Mouse (Mus musculus) heart, postnatal 14 days (tissue): ENCODE measurements around the gene Ndst2. TPM values are rescaled to one million over a fixed set of nuclear protein-coding genes. Genes with fewer than 3 reads are reported as not detected.
"Not testable (repeated sequence)": the region's sequence is repeated elsewhere in the genome, so short reads cannot be mapped to it uniquely, and the experiment has no call there.

Experiments used
- DNase-seq, 2 experiments: peaks; one replicate each; pipeline ENCODE4 v3.0.0; 2021 to 2022
- intact Hi-C: fragments of 180-260 bp; cut with DNase I; formaldehyde crosslinking; loops from one replicate; pipeline ENCODE4 v1.15.1; 2025
- total RNA-seq, 2 experiments: library from RNA; stranded (reverse); gene quantifications; 2 replicates each; pipeline ENCODE4 v1.2.3; 2021

Ndst2 gene
- total RNA-seq, 2 experiments from 2014 or later: 13.6 to 15.4 TPM

DNA sequence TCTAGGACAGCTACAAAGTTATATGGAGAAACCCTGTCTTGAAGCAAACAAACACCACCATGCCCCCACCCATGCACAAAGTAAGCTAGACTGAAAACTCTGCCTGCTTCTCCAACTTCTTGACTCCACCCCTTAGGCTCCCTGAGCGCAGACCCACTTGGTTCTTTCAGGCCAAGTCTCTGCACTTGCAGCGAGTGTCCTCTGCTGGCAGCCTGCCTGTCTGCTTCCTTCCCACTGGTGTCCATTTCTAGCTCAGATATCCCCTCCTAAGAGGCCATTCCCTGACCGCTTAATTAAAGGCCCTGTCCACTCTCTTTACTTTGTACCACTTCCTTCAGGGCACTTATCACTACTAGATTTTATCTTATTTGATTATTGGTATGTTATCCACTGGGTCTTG, 9.3 kb upstream of the Ndst2 start:
- peak; percentile 42 to 50 for DNase-seq
- intact Hi-C loops: no loop called here

DNA sequence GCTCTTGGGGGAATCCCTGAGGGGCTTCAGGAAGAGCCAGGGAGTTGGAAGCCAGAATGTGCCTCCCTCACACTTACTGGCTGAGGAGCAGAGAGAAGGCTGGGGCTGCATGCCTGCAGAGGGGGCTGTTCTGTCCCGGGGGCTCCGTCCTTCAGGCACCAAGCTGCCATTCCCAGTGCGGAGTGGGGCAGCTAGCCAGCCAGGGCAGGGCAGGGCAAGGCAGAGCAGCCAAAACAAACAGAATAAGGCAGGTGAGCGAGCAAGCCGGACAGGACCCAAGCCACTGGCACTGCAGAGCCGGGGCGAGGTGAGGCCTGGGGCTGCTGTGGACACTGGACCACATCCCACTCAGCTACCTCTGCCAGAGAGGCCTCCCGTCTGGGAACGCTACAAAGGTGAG, 6.9 kb upstream of the Ndst2 start:
- no peak for DNase-seq
- intact Hi-C loops: no loop called here

DNA sequence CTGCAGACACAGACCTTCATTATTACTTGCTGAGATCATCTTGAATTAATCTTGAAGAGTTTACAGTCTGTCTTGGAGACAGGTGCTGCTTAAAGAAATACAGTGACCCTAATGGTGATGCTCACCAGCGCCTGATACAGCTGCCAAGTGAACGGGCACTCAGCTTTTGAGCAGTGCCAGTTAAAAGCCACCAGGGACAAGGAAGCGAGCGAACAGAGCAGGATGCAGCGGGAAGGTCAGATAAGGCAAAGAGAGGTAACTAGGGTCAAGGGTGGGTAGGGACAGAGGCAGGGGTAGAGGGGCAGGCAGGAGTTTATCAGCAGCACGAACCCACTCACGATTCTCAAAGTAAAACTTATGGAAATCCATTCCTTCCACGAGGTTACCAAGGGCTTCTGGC, 4.1 kb upstream of the Ndst2 start:
- DNase-seq: no peak
- intact Hi-C loops: loop anchor here (2.0 kb wide), 1 partner anchor 24 kb away; no protein-coding TSS in a partner anchor

DNA sequence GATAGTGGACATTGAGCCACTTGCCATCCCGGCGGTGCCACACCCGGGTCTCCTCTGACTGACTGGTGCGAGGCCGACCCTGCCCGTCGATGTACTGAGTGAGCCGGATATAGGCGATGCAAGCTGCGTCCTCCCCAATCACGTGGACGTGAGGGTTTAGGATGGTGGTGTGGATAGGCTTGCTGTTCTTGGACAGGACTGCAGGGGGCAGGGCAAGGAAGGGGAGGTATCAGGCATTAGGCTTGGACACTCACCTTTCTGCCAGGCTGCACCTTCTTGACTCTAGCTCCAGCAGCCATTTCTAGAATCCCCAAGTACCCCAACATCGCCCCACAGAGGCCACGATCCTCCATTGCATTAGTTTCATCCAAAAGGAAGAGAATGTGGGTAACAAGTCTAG, 2.9 kb upstream of the Ndst2 start:
- peak; percentile 63 to 70 for DNase-seq
- intact Hi-C loops: no loop called here

DNA sequence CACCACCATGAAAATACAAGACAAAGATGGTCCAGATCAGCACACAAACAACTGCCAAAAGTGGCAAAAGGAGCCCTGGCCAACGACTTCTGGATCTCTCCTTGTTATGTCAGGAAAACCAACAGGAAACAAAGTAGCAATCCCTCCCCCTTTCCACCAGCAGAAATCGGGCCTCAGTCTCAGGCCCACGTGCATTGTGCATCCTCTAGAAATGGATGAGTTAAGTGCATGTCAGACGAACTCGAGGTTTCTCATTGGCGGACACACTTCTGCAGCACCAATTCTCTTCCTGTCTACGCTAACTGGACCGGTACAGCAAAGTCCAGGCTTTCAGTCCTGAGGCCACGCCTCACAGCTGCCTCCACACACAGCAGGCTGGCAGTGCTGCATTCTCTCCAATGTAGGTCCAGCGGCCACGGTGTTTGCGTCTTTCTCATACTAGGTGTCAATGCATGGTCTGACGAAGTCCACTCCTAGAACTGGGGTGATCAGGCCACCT, 1.6 kb upstream of the Ndst2 start:
- intact Hi-C loops: no loop called here
- no peak for DNase-seq

DNA sequence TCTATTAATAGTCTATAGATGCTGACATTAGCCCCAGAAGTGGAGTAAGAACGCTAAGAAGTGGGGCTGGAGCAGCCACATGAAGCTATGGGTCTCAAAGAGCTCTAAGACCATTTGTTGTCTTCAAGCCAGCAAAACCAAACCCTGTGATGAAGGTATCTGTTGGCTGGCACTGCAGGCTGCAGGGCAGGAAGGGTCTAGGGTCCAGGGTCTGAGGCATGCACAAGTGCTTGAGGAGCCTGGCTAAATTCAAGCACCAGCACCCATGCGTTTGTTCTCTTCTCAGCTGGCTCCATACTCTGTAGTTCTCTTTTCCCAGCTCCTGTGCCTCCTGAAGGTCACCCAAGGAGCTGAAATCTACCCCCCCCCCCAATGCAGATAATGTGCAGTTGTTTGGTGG, 690 bp upstream of the Ndst2 start:
- no peak for DNase-seq
- intact Hi-C loops: no loop called here

DNA sequence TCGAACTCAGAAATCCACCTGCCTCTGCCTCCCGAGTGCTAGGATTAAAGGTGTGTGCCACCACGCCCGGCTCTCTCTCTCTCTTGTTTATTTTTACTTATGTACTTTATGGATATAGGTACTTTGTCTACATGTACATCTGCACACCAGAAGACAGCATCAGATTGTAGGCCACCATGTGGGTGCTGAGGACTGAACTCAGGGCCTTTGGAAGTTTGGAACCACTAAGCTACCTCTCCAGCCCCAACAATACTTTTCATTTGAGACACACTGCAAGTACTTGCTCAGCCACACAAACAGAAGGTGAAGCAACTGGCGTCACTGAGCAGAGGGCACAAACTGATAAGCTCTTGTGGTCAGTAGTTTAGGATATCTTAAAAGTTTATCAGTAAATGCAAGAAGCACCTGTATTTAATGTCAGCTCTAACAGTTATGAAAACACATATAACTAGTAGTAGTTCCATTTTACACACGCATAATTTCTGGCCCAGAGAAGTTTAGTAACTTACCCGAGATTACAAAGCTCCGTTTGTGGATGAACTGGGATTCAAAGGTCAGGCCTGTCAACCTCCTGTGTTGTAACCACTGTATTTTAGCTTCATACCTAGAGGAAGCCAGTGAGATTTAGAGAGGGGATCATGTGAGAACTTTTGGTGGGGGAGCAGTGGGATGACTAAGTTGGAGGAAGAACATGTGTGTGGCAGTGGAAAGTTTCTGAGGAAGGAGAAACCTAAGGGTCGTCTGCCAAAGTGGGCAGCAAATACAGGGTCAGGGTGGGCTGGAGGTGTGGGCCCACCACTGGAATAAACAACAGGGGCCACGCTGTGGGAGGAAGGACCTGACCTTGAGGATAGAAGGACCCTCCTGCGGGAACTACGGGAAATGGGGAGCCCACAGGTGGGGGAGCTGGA, 1.1 kb downstream of the Ndst2 start:
- intact Hi-C loops: no loop called here

DNA sequence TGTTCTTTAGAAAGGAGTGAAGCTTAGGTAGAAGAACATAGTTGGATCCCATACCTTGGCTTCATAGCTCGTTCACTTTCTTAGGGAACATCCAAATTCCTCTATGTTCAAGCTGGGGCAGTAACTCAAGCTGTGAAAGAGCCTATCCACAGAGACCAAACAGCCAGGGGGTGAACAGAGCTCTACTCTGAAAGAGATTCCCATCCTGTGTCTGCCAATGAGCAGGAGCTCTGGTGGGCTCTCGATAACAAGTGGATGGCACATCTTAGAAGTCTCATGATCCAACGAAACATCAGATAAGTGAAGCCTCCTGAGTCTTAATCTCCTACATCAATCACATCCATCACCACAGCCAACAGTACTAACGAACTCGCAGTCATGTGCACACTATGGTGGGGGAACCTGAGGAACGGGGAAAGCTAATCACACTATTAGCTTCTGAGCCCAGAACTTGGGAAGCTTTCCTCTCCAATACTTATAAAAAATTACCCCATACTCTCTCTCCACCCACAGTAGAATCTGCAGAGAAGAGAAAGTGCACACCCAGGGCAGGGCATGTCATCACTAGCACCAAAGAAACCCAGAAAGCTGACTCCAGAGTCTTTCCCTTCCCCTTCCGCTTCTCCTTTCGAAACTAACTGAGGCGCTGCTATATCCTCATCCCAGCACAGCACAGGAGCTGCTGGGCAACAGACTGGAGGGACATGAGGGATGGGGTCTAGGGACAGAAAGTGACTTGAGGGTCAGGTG, 3.3 kb downstream of the Ndst2 start:
- intact Hi-C loops: no loop called here
- DNase-seq: no peak

More for the DNA sequence above, 1.1 kb downstream of the Ndst2 start:
- no peak for DNase-seq

DNA sequence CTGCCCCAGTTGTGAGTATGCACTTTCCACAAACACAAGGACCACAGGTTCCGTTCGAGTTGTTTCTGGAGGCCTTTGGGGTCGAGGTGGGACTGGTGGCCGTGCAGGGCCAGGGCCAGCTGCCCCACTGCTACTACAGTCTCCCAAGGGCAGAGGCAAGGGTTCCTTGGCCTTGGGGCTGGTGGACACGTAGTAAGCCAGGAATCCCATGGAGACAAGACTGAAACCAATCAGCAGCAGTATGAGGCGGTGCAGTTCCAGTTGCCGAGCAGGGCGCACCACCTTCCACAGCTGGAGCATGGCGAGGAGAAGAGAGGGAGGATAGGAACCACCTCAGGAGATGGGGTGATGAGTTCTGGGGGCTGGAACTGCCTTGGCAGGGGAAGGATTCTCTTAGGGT, 4.5 kb downstream of the Ndst2 start:
- DNase-seq: no peak
- intact Hi-C loops: no loop called here

DNA sequence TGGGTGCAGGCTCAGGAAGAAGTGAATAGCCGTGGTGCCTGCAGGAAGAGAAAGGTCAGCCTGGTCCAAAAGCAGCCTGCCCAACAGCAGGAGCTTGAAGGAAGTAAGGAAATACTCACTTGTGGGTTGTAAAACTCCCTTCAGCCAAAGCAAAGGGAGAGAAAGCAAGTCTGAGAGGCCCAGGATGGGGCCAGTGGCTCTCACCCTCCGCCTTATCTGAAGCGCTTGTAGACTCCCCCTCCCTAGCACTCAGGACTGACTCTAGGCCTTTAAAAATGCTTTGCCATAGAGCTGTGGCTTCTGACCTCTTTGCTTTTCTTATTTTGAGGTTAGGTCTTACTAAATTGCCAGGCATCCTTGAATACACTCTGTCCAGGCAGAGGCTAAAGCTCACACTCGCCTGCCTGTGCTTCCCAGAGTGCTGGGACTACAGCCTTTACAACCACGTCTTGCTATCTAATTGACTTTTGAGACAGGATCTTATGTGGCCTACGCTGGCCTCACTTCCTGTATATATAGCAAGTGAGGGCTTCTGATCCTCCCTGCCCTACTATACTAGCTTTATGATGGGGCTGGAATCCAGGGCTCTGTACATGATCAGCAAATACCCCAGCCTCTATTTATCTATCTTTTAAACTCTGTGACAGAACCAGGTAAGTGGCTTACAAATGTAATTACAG, 8.6 kb downstream of the Ndst2 start:
- no peak for DNase-seq
- intact Hi-C loops: loop anchor here (2.0 kb wide), 1 partner anchor 13 kb away; no protein-coding TSS in a partner anchor

DNA sequence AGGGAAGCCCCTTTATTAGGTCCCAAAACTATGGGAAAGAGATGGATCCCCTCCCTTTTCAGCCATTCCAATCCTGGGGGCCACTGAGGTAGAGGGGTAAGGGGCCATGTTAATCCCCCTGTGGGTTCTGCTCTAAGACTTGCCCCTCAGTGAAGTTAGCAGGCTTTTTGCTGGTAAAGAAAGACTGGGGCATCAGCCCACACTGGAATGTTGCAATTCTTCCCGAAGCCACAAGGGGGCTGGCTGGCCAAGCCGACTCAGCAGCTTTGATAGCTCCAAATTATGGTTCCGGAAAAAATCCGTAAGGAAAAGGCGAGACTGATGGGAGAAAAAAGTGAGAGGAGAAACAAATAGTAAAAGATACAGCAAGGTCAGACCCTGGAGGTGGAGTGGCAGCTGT, 10.3 kb downstream of the Ndst2 start:
- peak; percentile 67 to 82 for DNase-seq
- intact Hi-C loops: loop anchor here (5.0 kb wide), 2 partner anchors 148 to 1108 kb away; no protein-coding TSS in a partner anchor

DNA sequence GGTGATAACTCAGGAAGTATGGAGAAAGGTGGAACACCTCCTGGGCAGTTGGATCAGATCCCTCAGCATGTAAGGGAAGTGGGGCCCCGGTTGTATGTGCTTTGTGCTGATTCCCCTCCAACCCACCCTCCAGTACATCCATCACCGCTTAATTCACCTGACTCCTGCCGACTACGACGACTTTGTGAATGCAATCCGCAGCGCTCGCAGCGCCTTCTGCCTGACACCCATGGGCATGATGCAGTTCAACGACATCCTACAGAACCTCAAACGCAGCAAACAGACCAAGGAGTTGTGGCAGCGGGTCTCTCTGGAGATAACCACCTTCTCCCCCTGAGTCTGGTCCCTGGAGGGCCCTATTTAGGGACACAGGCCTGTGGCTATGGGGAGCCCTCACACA, 11.4 kb downstream of the Ndst2 start:
- intact Hi-C loops: loop anchor here (5.0 kb wide), 2 partner anchors 149 to 1109 kb away; no protein-coding TSS in a partner anchor
- DNase-seq: no peak

DNA sequence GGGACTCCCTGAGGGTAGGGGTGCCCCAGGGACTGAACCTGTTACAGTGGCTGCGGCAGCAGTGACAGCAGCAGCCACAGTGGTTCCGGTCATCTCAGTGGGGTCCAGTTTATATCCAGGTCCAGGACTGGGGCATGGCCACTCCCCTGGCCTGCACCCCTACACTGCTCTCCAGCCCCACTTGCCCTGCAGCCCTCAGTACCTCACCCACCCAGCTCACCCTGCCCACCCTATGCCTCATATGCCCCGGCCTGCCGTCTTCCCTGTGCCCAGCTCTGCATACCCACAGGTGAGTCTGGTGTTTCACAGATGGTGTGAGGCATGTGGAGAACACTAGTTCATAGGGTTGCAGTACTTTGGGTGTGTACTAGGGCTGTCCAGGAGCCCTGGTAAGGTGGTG, 13.0 kb downstream of the Ndst2 start:
- no peak for DNase-seq
- intact Hi-C loops: loop anchor here (5.0 kb wide), 2 partner anchors 151 to 1111 kb away; no protein-coding TSS in a partner anchor

DNA sequence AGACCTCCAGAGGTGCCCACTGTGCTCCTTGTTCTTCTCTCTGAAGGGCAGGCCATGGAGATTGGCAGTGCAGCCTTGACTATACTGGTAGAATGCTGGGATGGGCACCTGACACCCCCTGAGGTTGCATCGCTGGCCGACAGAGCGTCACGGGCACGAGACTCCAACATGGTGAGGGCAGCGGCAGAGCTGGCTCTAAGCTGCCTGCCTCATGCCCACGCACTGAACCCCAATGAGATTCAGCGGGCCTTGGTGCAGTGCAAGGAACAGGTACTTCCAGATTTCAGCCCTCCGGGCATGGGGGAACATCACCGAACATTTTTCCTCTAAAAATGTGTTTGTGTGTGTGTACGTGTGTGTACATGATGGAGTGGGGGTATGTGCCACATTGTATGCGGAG, 14.6 kb downstream of the Ndst2 start:
- DNase-seq: no peak
- intact Hi-C loops: loop anchor here (5.0 kb wide), 2 partner anchors 153 to 1113 kb away; no protein-coding TSS in a partner anchor

DNA sequence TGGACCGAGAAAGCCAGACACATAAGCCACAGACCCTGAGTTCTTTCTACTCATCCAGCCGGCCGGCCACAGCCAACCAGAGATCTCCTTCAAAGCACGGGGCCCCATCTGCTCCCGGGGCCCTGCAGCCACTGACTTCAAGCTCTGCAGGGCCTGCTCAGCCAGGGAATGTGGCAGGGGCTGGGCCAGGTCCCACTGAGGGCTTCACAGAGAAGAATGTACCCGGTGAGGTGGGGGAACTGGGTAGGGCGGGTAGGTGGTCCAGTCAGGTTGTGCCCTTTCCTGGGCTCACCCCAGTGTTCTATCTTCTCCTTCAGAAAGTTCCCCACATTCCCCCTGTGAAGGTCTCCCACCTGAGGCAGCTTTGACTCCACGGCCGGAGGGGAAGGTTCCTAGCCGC, 15.9 kb downstream of the Ndst2 start:
- no peak for DNase-seq
- intact Hi-C loops: no loop called here

DNA sequence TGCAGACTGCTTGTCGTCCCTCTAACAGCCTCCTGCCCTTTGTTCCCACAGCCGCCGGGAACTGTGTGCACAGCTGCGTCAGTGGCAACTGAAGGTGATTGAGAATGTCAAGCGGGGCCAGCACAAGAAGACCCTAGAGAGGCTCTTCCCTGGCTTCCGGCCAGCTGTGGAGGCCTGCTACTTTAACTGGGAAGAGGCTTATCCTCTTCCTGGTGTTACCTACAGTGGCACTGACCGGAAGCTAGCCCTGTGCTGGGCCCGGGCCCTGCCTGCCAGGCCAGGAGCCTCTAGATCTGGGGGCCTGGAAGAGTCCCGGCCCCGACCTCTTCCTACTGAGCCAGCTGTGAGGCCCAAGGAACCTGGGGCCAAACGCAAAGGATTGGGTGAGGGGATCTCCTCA, 20.5 kb downstream of the Ndst2 start:
- intact Hi-C loops: loop anchor here (2.0 kb wide), 1 partner anchor 13 kb away; no protein-coding TSS in a partner anchor
- no peak for DNase-seq

DNA sequence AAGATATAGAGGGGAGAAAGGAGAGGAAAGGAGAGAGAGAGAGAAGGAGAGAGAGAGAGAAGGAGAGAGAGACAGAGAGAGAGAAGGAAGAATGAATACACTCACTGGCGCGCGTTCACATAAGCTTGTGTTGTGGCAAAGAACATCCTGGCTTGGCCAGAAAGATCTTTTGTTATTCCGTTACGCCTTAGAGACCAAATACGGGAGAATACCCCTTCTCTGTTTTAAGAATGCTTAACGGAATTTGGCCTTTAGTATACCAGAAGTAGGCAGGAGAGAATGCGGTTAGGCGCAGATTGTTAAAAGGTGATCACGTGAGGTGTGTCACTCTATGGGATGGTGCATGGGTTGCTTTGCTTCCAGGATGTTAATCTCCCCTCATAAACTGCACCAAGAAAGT, 26.1 kb downstream of the Ndst2 start:
- DNase-seq: no peak
- intact Hi-C loops: no loop called here

DNA sequence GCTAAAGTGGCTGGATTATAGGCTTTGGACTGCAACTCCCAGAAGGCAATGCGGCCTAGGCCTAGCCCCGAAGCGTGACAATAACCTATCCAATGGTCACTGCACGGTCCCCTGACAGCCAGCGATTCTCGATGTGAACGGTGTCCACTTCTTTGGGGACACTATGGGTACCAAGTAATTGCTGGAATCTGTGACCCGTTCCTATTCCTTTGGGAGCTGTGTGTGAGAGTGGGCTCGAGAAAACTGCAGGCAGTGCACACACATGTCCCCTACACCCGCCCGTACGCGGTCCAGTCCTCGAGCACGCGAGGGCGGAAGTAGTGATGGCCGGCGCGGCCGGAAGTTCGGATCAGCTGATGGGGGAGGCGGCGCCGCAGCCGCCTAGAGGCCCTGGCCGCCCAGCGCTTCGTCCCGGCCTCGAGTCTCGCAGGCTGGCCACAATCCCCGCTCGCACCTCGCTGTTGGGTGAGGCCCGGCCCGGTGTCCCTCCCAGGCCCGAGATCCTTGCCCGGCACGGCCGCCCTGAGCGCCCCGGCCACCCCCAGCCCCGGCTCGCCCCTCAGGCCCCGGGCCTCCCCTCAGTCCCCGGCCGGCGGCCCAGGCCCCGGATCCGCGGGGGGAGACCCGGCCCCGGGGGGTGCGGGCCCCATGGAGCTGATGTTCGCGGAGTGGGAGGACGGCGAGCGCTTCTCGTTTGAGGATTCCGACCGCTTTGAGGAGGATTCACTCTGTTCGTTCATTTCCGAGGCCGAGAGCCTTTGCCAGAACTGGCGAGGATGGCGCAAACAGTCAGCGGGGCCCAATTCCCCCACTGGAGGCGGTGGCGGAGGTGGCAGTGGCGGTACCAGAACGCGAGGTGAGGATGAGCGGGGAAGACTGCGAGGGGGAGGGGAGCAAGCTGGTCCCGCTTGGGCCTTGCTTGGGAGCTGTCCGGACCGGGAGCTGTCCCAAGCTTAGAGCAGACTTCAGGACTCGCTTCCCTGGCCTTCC, 26.9 kb downstream of the Ndst2 start, which contains the start of gene Zswim8:
Gene Zswim8 (plus strand): TSS at position 352 of the 990 bp plus-strand sequence.
- intact Hi-C loops: no loop called here
- DNase-seq: peak; percentile 91 to 92

DNA sequence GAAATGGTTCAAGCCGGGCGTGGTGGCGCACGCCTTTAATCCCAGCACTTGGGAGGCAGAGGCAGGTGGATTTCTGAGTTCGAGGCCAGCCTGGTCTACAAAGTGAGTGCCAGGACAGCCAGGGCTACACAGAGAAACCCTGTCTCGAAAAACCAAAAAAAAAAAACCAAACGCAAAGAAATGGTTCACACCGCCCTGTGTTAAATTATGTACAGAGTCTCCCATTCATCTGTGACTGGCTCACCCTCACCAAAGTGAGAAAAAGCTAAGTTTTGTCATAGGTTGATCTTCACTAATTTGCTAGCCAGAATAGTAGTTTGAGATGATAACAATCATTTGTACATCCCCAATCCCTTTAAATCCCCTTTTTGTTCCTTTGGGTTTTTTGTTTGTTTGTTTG, 30.9 kb downstream of the Ndst2 start:
- DNase-seq, intact Hi-C loops: not testable (repeated sequence)
